Mouse (Mus musculus) olfactory bulb, adult 2 months (tissue): Measurements from ENCODE around the gene Edar. TPM values are rescaled to one million over a fixed set of nuclear protein-coding genes. Genes with fewer than 3 reads are reported as not detected.

Experiments used
- H3K27ac ChIP-seq: fragments of 200-500 bp; 2 replicates; pipeline ENCODE4 v1.5.1; 2012; ENCODE audit warnings: low read depth, low read length; ENCODE audit not compliant: insufficient read depth
- H3K4me1 ChIP-seq: fragments of 200-500 bp; 2 replicates; pipeline ENCODE4 v1.6.1; 2012; ENCODE audit warnings: low read length; ENCODE audit not compliant: control insufficient read depth, insufficient read depth
- H3K4me3 ChIP-seq: fragments of 200-500 bp; 2 replicates; pipeline ENCODE4 v1.5.1; 2012; ENCODE audit warnings: mild to moderate bottlenecking, low read depth, low read length, moderate library complexity; ENCODE audit not compliant: insufficient read depth
- CTCF ChIP-seq: fragments of 200-500 bp; IDR thresholded peaks from 2 replicates; pipeline ENCODE4 v1.5.1; 2012; ENCODE audit warnings: low read depth, mild to moderate bottlenecking, low read length, moderate library complexity; ENCODE audit not compliant: insufficient read depth
- POLR2A ChIP-seq: fragments of 200-500 bp; IDR thresholded peaks from 2 replicates; pipeline ENCODE4 v1.6.1; 2012; ENCODE audit warnings: mild to moderate bottlenecking, low read depth, low read length, moderate library complexity; ENCODE audit not compliant: insufficient read depth
- WGBS: fragments of 180-500 bp; shearing (Covaris S2); methylation state at CpG from one replicate; pipeline ENCODE4 v1.1.7; 2018; 5-methylcytosine and 5-hydroxymethylcytosine counted together
- polyA plus RNA-seq: library from polyadenylated mRNA; stranded (reverse); fragments of >200 nt; gene quantifications from 2 replicates; pipeline ENCODE4 v1.2.4, GENCODE M21; 2012; ENCODE audit warnings: low replicate concordance; ENCODE audit not compliant: missing spikeins, insufficient read depth, insufficient read length

Edar gene
- polyA plus RNA-seq, 1 experiment, result not detected

- no peak overlapping the region for H3K4me3 ChIP-seq
- TF ChIP-seq CTCF (no peak), POLR2A (no peak)
These were observed 3.8 kb upstream of the Edar start for GRCm38 (mm10) chr10:58679298-58679697.

GRCm38 (mm10) chr10:58673278-58674061 is 2.0 kb downstream of the Edar start:
- TF ChIP-seq POLR2A (no peak), CTCF (no peak)
- Histone ChIP-seq H3K4me3 (no peak overlapping the region), H3K4me1 (no peaks in the 10 kb centered on the region), H3K27ac (no peak overlapping the region)
- 19% methylated on average over 15 of the region's 15 CpGs for WGBS

More at GRCm38 (mm10) chr10:58679298-58679697, 3.8 kb upstream of the Edar start:
- whole genome bisulfite sequencing, result 63% methylated on average over 6 of the region's 6 CpGs
- Histone ChIP-seq H3K27ac (no peak overlapping the region), H3K4me1 (no peaks in the 10 kb centered on the region)

GRCm38 (mm10) chr10:58672557-58673277 is 2.7 kb downstream of the Edar start:
- no peak for TF ChIP-seq CTCF
- TF ChIP-seq POLR2A, result no peak
- Histone ChIP-seq H3K4me1 (no peaks in the 10 kb centered on the region), H3K4me3 (no peak overlapping the region), H3K27ac (no peak overlapping the region)
- WGBS, result 59% methylated on average over 10 of the region's 10 CpGs

GRCm38 (mm10) chr10:58663868-58664267 is 11.6 kb downstream of the Edar start:
- 67% methylated on average over 5 of the region's 5 CpGs for WGBS

DNA sequence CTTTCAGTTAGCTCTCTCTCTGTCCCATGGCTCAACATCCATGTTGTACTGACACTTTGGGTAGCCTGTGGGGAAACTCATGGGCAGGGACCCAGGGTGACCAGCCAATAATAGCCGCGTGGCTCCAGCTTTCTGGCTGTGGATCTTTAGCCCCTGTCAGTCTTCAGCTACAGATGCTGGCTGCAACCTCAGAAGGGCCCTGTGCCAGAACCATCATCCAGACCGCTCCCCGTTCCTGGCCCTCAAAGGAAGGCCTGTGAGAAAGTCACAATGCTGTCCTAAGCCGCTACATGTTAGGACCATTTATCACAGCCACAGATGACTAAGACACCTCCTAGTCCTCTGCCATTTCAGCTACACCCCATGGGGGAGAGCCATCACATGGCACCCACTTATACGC is 12.0 kb downstream of the Edar start:
- Histone ChIP-seq H3K4me3 (no peak overlapping the region), H3K27ac (no peak overlapping the region), H3K4me1 (no peaks in the 10 kb centered on the region)
- 72% methylated on average over 6 of the region's 6 CpGs for WGBS
- TF ChIP-seq POLR2A (no peak), CTCF (no peak)

More at GRCm38 (mm10) chr10:58663868-58664267, 11.6 kb downstream of the Edar start:
- no peak overlapping the region for H3K27ac ChIP-seq
- H3K4me1 ChIP-seq, result no peaks in the 10 kb centered on the region
- H3K4me3 ChIP-seq, result no peak overlapping the region
- TF ChIP-seq CTCF (no peak), POLR2A (no peak)

DNA sequence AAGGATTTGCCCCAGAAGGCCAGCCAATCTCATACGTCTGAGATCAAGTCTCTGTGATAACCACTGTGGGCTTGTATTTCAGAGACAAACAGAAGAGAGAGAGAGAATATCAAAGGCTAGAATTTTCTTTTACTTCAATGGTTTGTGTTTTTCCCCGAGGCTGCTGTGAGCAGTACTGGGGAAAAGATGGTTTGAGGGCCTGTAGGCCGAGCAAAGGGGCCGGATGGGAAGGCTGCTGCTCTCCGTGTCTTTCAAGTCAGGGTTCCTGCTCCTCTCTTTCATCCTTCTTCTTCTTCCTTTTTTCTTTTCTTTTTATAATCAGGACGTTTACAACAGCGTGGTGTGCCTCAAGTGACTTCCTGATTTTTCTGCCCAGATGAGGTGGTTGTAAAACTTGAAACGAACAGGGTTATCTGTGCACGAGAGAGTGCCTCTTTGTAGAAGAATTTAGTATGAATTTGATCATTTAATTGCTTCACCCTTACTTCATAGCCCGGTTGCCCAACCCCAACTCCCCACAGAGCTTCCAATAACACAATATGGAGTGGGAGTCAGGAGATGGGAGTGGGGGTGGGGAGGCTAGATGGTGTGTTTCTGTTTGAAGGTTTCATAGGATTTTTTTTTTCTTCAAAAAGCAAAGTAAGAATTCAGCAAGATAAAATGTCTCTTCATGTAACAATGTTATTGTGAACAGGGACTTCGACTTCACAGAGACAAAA is 16.0 kb downstream of the Edar start:
- Histone ChIP-seq H3K4me1 (no peaks in the 10 kb centered on the region), H3K27ac (no peak overlapping the region), H3K4me3 (no peak overlapping the region)
- 84% methylated on average over 11 of the region's 11 CpGs for WGBS
- TF ChIP-seq POLR2A (no peak), CTCF (no peak)

- H3K27ac ChIP-seq, result no peak overlapping the region
- no peak overlapping the region for H3K4me3 ChIP-seq
- peaks cover 3% of the 10 kb centered on the region for H3K4me1 ChIP-seq
- TF ChIP-seq CTCF (no peak), POLR2A (no peak)
- 64% methylated on average over 2 of the region's 2 CpGs for WGBS
These were observed 17.7 kb downstream of the Edar start for GRCm38 (mm10) chr10:58657731-58658130.

DNA sequence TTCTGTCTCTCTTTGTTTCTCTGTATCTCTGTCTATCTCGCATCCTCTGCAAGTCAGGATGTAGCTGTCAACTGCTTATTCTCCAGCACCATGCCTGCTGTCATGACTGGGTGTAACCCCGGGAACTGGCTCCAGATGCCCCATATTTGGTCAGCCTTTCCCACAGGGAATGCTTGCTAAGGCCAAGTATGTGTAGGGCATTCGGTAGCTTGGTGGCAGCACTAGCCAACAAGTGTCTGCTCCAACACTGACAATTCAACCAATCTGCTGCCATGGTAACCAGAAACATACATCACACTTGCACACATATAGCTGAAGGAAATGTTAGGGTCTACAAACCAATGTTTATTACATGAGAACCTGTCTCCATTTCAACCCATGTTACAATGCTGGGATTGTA is 21.8 kb downstream of the Edar start:
- TF ChIP-seq POLR2A, result no peak
- TF ChIP-seq CTCF, result no peak
- Histone ChIP-seq H3K4me3 (no peak overlapping the region), H3K27ac (no peak overlapping the region), H3K4me1 (peaks cover 12% of the 10 kb centered on the region)
- 95% methylated on average over 3 of the region's 3 CpGs for WGBS
